Mouse (Mus musculus) erythroid progenitor cell, adult 5-6 weeks (primary cell): ENCODE measurements around the gene Runx2. TPM values are rescaled to one million over a fixed set of nuclear protein-coding genes. Genes with fewer than 3 reads are reported as not detected.

Source experiments
- total RNA-seq, 2 experiments: library from RNA; stranded (forward) in 1 of 2; stranded (reverse) in 1 of 2; fragments of 150-400 nt in 1 of 2; fragments of 186-747, 209-891 nt in 1 of 2; gene quantifications; 2 replicates each; pipeline versions ENCODE4 v1.2.3 to v1.2.4; 2015 to 2017; ENCODE audit warnings: low replicate concordance in 2 of 2

Gene Runx2
- total RNA-seq, 2 experiments from 2014 or later: 2.9 TPM; not detected in 1

Other genes starting within 250 kb of the Runx2 start
- 17.7 and 20.5 TPM in 2 replicates for gene Supt3, start 37.6 kb downstream of the Runx2 start, total RNA-seq (2015; ENCODE audit: low replicate concordance)
- 9.8 and 19.4 TPM in 2 replicates for gene Supt3, start 37.6 kb downstream of the Runx2 start, total RNA-seq (2017; ENCODE audit: low replicate concordance)